Mouse (Mus musculus): ENCODE data around the gene Pskh1. TPM values are rescaled to one million over a fixed set of nuclear protein-coding genes. Genes with fewer than 3 reads are reported as not detected.
A peak's percentile ranks its signal among the peaks of the same experiment; 100 is the strongest.

Gene Pskh1
- polyA plus RNA-seq, 1 experiment from 2014 or later: 24.6 TPM

GRCm38 (mm10) chr8:105859314-105859713 lies 40.9 kb upstream of the Pskh1 start:
- Histone ChIP-seq H3K9ac (peak overlapping the region; percentile 77), H3K4me3 (no peak overlapping the region)

GRCm38 (mm10) chr8:105860143-105860981 lies 39.9 kb upstream of the Pskh1 start, which contains the start of gene Nutf2:
Gene Nutf2 (plus strand): TSS chr8:105860580.
- Histone ChIP-seq H3K4me2 (peak within 1 kb of the TSS; percentile 93), H3K9me3 (no peaks in the 10 kb centered on the region), H3K27ac (replicated peaks) (peak within 1 kb of the TSS; percentile 95), H3K9ac (peak within 1 kb of the TSS; percentile 96), H3K4me3 (peak within 1 kb of the TSS; percentile 100), H3K27me3 (replicated peaks) (no peaks in the 10 kb centered on the region), H3K36me3 (peaks cover 39% of the 10 kb centered on the region), H3K4me1 (peaks cover 72% of the 10 kb centered on the region)
- ATAC-seq (ENCODE audit: extremely low read depth, insufficient number of reproducible peaks, low FRiP score, low TSS enrichment): peak; percentile 95
- under 1% methylated on average over 57 of the region's 59 CpGs for WGBS

More at GRCm38 (mm10) chr8:105859314-105859713, 40.9 kb upstream of the Pskh1 start:
- no peaks in the 10 kb centered on the region for H3K9me3 ChIP-seq
- H3K27ac ChIP-seq (replicated peaks): peak overlapping the region; percentile 95
- peak overlapping the region; percentile 93 for H3K4me2 ChIP-seq
- H3K27me3 ChIP-seq (replicated peaks): no peaks in the 10 kb centered on the region
- peaks cover 72% of the 10 kb centered on the region for H3K4me1 ChIP-seq
- 59% methylated on average over 5 of the region's 5 CpGs for WGBS
- no peak for ATAC-seq (ENCODE audit: extremely low read depth, insufficient number of reproducible peaks, low FRiP score, low TSS enrichment)
- peaks cover 31% of the 10 kb centered on the region for H3K36me3 ChIP-seq

- H3K4me3 ChIP-seq: peak overlapping the region; percentile 100
- no peak for ATAC-seq (ENCODE audit: extremely low read depth, insufficient number of reproducible peaks, low FRiP score, low TSS enrichment)
- H3K27me3 ChIP-seq (replicated peaks): no peaks in the 10 kb centered on the region
- peaks cover 49% of the 10 kb centered on the region for H3K36me3 ChIP-seq
- H3K4me1 ChIP-seq: peaks cover 61% of the 10 kb centered on the region
- H3K4me2 ChIP-seq: peak overlapping the region; percentile 93
- peak overlapping the region; percentile 95; the same call in 1 of the 2 replicates for H3K27ac ChIP-seq (replicated peaks)
- H3K9me3 ChIP-seq: no peaks in the 10 kb centered on the region
- peak overlapping the region; percentile 96 for H3K9ac ChIP-seq
- 11% methylated on average over 1 of the region's 1 CpGs for WGBS
These were observed 38.3 kb upstream of the Pskh1 start for GRCm38 (mm10) chr8:105861951-105862350.

- Histone ChIP-seq H3K36me3 (peaks cover 76% of the 10 kb centered on the region), H3K4me3 (no peak overlapping the region), H3K27ac (replicated peaks) (no peak overlapping the region), H3K9ac (no peak overlapping the region), H3K4me1 (peaks cover 38% of the 10 kb centered on the region), H3K9me3 (no peaks in the 10 kb centered on the region), H3K27me3 (replicated peaks) (no peaks in the 10 kb centered on the region), H3K4me2 (no peak overlapping the region)
- 66% methylated on average over 6 of the region's 6 CpGs for WGBS
- ATAC-seq (ENCODE audit: extremely low read depth, insufficient number of reproducible peaks, low FRiP score, low TSS enrichment): no peak
These were observed 33.7 kb upstream of the Pskh1 start for GRCm38 (mm10) chr8:105866364-105867029.

GRCm38 (mm10) chr8:105874301-105874700 lies 25.9 kb upstream of the Pskh1 start:
- Histone ChIP-seq H3K36me3 (peaks cover 81% of the 10 kb centered on the region), H3K9me3 (no peaks in the 10 kb centered on the region), H3K4me1 (peaks cover 30% of the 10 kb centered on the region), H3K27ac (replicated peaks) (peak overlapping the region; percentile 87), H3K9ac (peak overlapping the region; percentile 58), H3K4me2 (peak overlapping the region; percentile 56), H3K27me3 (replicated peaks) (no peaks in the 10 kb centered on the region), H3K4me3 (peak overlapping the region; percentile 28)
- WGBS: 55% methylated on average over 6 of the region's 6 CpGs
- ATAC-seq (ENCODE audit: extremely low read depth, insufficient number of reproducible peaks, low FRiP score, low TSS enrichment): peak; percentile 40; the same call in 1 of the 2 replicates

- Histone ChIP-seq H3K4me3 (peak within 1 kb of the TSS; percentile 87), H3K9me3 (no peaks in the 10 kb centered on the region), H3K9ac (peak within 1 kb of the TSS; percentile 91), H3K27ac (replicated peaks) (peak within 1 kb of the TSS; percentile 62), H3K4me2 (peak within 1 kb of the TSS; percentile 92), H3K27me3 (replicated peaks) (no peaks in the 10 kb centered on the region), H3K36me3 (peaks cover 64% of the 10 kb centered on the region), H3K4me1 (peaks cover 27% of the 10 kb centered on the region)
- ATAC-seq (ENCODE audit: extremely low read depth, insufficient number of reproducible peaks, low FRiP score, low TSS enrichment): peak; percentile 42; the same call in 1 of the 2 replicates
- WGBS: 1% methylated on average over 45 of the region's 45 CpGs
These were observed 19.3 kb upstream of the Pskh1 start, which contains the start of gene Edc4 for GRCm38 (mm10) chr8:105880754-105881520. Gene Edc4 (plus strand): TSS chr8:105880881.

GRCm38 (mm10) chr8:105889756-105890465 lies 10.3 kb upstream of the Pskh1 start:
- H3K4me2 ChIP-seq: no peak overlapping the region
- H3K4me1 ChIP-seq: peaks cover 8% of the 10 kb centered on the region
- peaks cover 86% of the 10 kb centered on the region for H3K36me3 ChIP-seq
- WGBS: 90% methylated on average over 12 of the region's 12 CpGs
- H3K9me3 ChIP-seq: no peaks in the 10 kb centered on the region
- H3K27me3 ChIP-seq (replicated peaks): no peaks in the 10 kb centered on the region
- ATAC-seq (ENCODE audit: extremely low read depth, insufficient number of reproducible peaks, low FRiP score, low TSS enrichment): no peak
- H3K9ac ChIP-seq: no peak overlapping the region
- H3K4me3 ChIP-seq: no peak overlapping the region
- no peak overlapping the region for H3K27ac ChIP-seq (replicated peaks)

- H3K4me1 ChIP-seq: peaks cover 8% of the 10 kb centered on the region
- 90% methylated on average over 6 of the region's 6 CpGs for whole genome bisulfite sequencing
- no peaks in the 10 kb centered on the region for H3K9me3 ChIP-seq
- no peak for ATAC-seq (ENCODE audit: extremely low read depth, insufficient number of reproducible peaks, low FRiP score, low TSS enrichment)
- no peak overlapping the region for H3K4me3 ChIP-seq
- peaks cover 82% of the 10 kb centered on the region for H3K36me3 ChIP-seq
- no peak overlapping the region for H3K27ac ChIP-seq (replicated peaks)
- no peak overlapping the region for H3K4me2 ChIP-seq
- no peak overlapping the region for H3K9ac ChIP-seq
- H3K27me3 ChIP-seq (replicated peaks): no peaks in the 10 kb centered on the region
These were observed 9.4 kb upstream of the Pskh1 start for GRCm38 (mm10) chr8:105890870-105891269.

GRCm38 (mm10) chr8:105892432-105892831 lies 7.8 kb upstream of the Pskh1 start:
- Histone ChIP-seq H3K36me3 (peaks cover 66% of the 10 kb centered on the region), H3K27me3 (replicated peaks) (no peaks in the 10 kb centered on the region), H3K27ac (replicated peaks) (no peak overlapping the region), H3K9ac (no peak overlapping the region), H3K4me1 (peaks cover 8% of the 10 kb centered on the region), H3K4me3 (no peak overlapping the region), H3K9me3 (no peaks in the 10 kb centered on the region), H3K4me2 (no peak overlapping the region)
- ATAC-seq (ENCODE audit: extremely low read depth, insufficient number of reproducible peaks, low FRiP score, low TSS enrichment): no peak
- 76% methylated on average over 6 of the region's 6 CpGs for WGBS

GRCm38 (mm10) chr8:105893339-105893738 lies 6.9 kb upstream of the Pskh1 start, which contains the start of gene Nrn1l:
Gene Nrn1l (plus strand): TSS chr8:105893567.
- H3K4me3 ChIP-seq: no peak within 1 kb of the TSS
- H3K4me2 ChIP-seq: peak within 1 kb of the TSS; percentile 31; the same call in 1 of the 2 replicates
- peaks cover 8% of the 10 kb centered on the region for H3K4me1 ChIP-seq
- H3K27ac ChIP-seq (replicated peaks): peak within 1 kb of the TSS; percentile 20; the same call in 1 of the 2 replicates
- no peaks in the 10 kb centered on the region for H3K9me3 ChIP-seq
- peaks cover 57% of the 10 kb centered on the region for H3K36me3 ChIP-seq
- no peaks in the 10 kb centered on the region for H3K27me3 ChIP-seq (replicated peaks)
- H3K9ac ChIP-seq: peak within 1 kb of the TSS; percentile 20; the same call in 1 of the 2 replicates
- peak; percentile 73; the same call in 1 of the 2 replicates for ATAC-seq (ENCODE audit: extremely low read depth, insufficient number of reproducible peaks, low FRiP score, low TSS enrichment)
- WGBS: 8% methylated on average over 11 of the region's 11 CpGs
